Mouse (Mus musculus): ENCODE data around the gene Dnajb2.

- TF ChIP-seq CTCF (IDR thresholded peaks at IDR 0.05; ENCODE audit: control insufficient read depth, insufficient read depth, insufficient read length) (no peak), CEBPB (IDR thresholded peaks at IDR 0.05; ENCODE audit: low read depth) (no peak), MAX (IDR thresholded peaks at IDR 0.05) (no peak), MYOG (IDR thresholded peaks at IDR 0.05; ENCODE audit: control insufficient read depth, extremely low read depth, insufficient read length) (no peak), FOSL1 (IDR thresholded peaks at IDR 0.05; ENCODE audit: insufficient read depth, low read length, poor library complexity, severe bottlenecking) (no peak), USF1 (IDR thresholded peaks at IDR 0.05; ENCODE audit: low read depth) (no peak), MYOD1 (IDR thresholded peaks at IDR 0.05; ENCODE audit: control insufficient read depth, insufficient read length, low read depth) (no peak)
Measured at GRCm38 (mm10) chr1:75187914-75188483, 48.2 kb upstream of the Dnajb2 start.
